Mouse (Mus musculus) thymus, adult 2 months (tissue): ENCODE measurements at regions not wholly inside any gene's neighbourhood (a gene's known extent, or its start where the extent isn't known, plus 50 kb on each side); places are given as distances from the start of the nearest gene placed in this dataset.

Experiments used
- DNase-seq: peaks from one replicate; pipeline ENCODE4 v3.0.0; 2021
- H3K27ac ChIP-seq: fragments of 200-500 bp; 2 replicates; pipeline ENCODE4 v1.5.1; 2012; ENCODE audit warnings: low read length, control low read depth; ENCODE audit not compliant: control insufficient read depth, insufficient read depth
- H3K27me3 ChIP-seq: fragments of 200-500 bp; 2 replicates; pipeline ENCODE4 v1.6.1; 2012; ENCODE audit warnings: mild to moderate bottlenecking, low read length, moderate library complexity, mixed read lengths; ENCODE audit not compliant: control insufficient read depth, insufficient read depth
- H3K36me3 ChIP-seq: fragments of 200-500 bp; 2 replicates; pipeline ENCODE4 v1.6.1; 2012; ENCODE audit warnings: mild to moderate bottlenecking, low read length, moderate library complexity; ENCODE audit not compliant: control insufficient read depth, insufficient read depth
- H3K4me1 ChIP-seq: fragments of 200-500 bp; replicated peaks from 2 replicates; pipeline ENCODE4 v1.6.1; 2012; ENCODE audit warnings: low read length; ENCODE audit not compliant: control insufficient read depth, insufficient read depth
- H3K4me3 ChIP-seq: fragments of 200-500 bp; 2 replicates; pipeline ENCODE4 v1.5.1; 2012; ENCODE audit warnings: mild to moderate bottlenecking, low read length, control low read depth, moderate library complexity; ENCODE audit not compliant: control insufficient read depth, insufficient read depth
- CTCF ChIP-seq: fragments of 200-500 bp; IDR thresholded peaks from 2 replicates; pipeline ENCODE4 v1.5.1; 2012; ENCODE audit warnings: mild to moderate bottlenecking, control low read depth, low read length, moderate library complexity, borderline replicate concordance; ENCODE audit not compliant: control insufficient read depth, poor library complexity, insufficient read depth; ENCODE audit errors: extremely low read depth
- POLR2A ChIP-seq: fragments of 200-500 bp; IDR thresholded peaks from 2 replicates; pipeline ENCODE4 v1.6.1; 2012; ENCODE audit warnings: mild to moderate bottlenecking, low read length, control low read depth, moderate library complexity; ENCODE audit not compliant: control insufficient read depth, poor library complexity, insufficient read depth; ENCODE audit errors: extremely low read depth
- WGBS: fragments of 180-500 bp; shearing (Covaris S2); methylation state at CpG from one replicate; pipeline ENCODE4 v1.1.7; 2018; 5-methylcytosine and 5-hydroxymethylcytosine counted together

- no peak for DNase-seq
- WGBS = 65% methylated on average over 6 of the region's 6 CpGs
- H3K27me3 ChIP-seq = no peaks in the 10 kb centered on the region
- TF ChIP-seq POLR2A = no peak
- TF ChIP-seq CTCF = no peak
- H3K4me3 ChIP-seq = no peak overlapping the region
- H3K4me1 ChIP-seq = no peaks in the 10 kb centered on the region
- H3K36me3 ChIP-seq = no peaks in the 10 kb centered on the region
- H3K27ac ChIP-seq = no peak overlapping the region
These were observed 482.0 kb upstream of the Tbx3 start for GRCm38 (mm10) chr5:119188476-119188875.

GRCm38 (mm10) chr5:119193699-119194681 is 476.5 kb upstream of the Tbx3 start:
- WGBS = 83% methylated on average over 21 of the region's 21 CpGs

GRCm38 (mm10) chr5:119199906-119200305 is 470.6 kb upstream of the Tbx3 start:
- no peak overlapping the region for H3K27ac ChIP-seq
- no peaks in the 10 kb centered on the region for H3K4me1 ChIP-seq
- 48% methylated on average over 9 of the region's 9 CpGs for WGBS
- DNase-seq = no peak
- H3K27me3 ChIP-seq = no peaks in the 10 kb centered on the region
- TF ChIP-seq CTCF = no peak
- H3K4me3 ChIP-seq = no peak overlapping the region
- H3K36me3 ChIP-seq = no peaks in the 10 kb centered on the region

More at GRCm38 (mm10) chr5:119193699-119194681, 476.5 kb upstream of the Tbx3 start:
- Histone ChIP-seq H3K36me3 (no peaks in the 10 kb centered on the region), H3K4me3 (no peak overlapping the region), H3K27me3 (no peaks in the 10 kb centered on the region), H3K27ac (no peak overlapping the region), H3K4me1 (no peaks in the 10 kb centered on the region)
- no peak for DNase-seq
- no peak for TF ChIP-seq POLR2A
- no peak for TF ChIP-seq CTCF

GRCm38 (mm10) chr5:119201251-119201650 is 469.2 kb upstream of the Tbx3 start:
- Histone ChIP-seq H3K27me3 (no peaks in the 10 kb centered on the region), H3K4me1 (no peaks in the 10 kb centered on the region), H3K4me3 (no peak overlapping the region), H3K36me3 (no peaks in the 10 kb centered on the region), H3K27ac (no peak overlapping the region)
- DNase-seq = no peak
- TF ChIP-seq CTCF = no peak
- TF ChIP-seq POLR2A = no peak
- WGBS = 85% methylated on average over 8 of the region's 8 CpGs

- Histone ChIP-seq H3K27me3 (no peaks in the 10 kb centered on the region), H3K4me3 (no peak overlapping the region), H3K4me1 (no peaks in the 10 kb centered on the region), H3K27ac (no peak overlapping the region), H3K36me3 (no peaks in the 10 kb centered on the region)
- DNase-seq = no peak
- TF ChIP-seq CTCF = no peak
- no peak for TF ChIP-seq POLR2A
- 70% methylated on average over 2 of the region's 2 CpGs for WGBS
These were observed 465.7 kb upstream of the Tbx3 start for GRCm38 (mm10) chr5:119204736-119205135.

GRCm38 (mm10) chr5:119208077-119208476 is 462.4 kb upstream of the Tbx3 start:
- H3K27me3 ChIP-seq = no peaks in the 10 kb centered on the region
- 86% methylated on average over 13 of the region's 13 CpGs for WGBS
- H3K36me3 ChIP-seq = no peaks in the 10 kb centered on the region
- H3K4me1 ChIP-seq = no peaks in the 10 kb centered on the region
- TF ChIP-seq POLR2A (no peak), CTCF (no peak)
- no peak overlapping the region for H3K27ac ChIP-seq
- no peak for DNase-seq
- H3K4me3 ChIP-seq = no peak overlapping the region
